Mouse (Mus musculus) stomach, embryonic 15.5 days (tissue): Measurements from ENCODE around the gene Spats1. TPM values are rescaled to one million over a fixed set of nuclear protein-coding genes. Genes with fewer than 3 reads are reported as not detected.
"Not testable (repeated sequence)": the region's sequence is repeated elsewhere in the genome, so short reads cannot be mapped to it uniquely, and the experiment has no call there.

Experiments used
- ATAC-seq: fragments of 200-750 bp; cut with Nextera tagmentation; 2 replicates; pipeline ENCODE4 v1.8.0; 2017; ENCODE audit warnings: low read depth, moderate number of reproducible peaks, moderate TSS enrichment; ENCODE audit not compliant: insufficient read depth, low FRiP score
- H3K27ac ChIP-seq: fragments of 300-500 bp; sonication (generic); 2 replicates; pipeline ENCODE4 v1.5.1; 2015; ENCODE audit warnings: mild to moderate bottlenecking, inconsistent platforms
- H3K27me3 ChIP-seq: fragments of 300-500 bp; sonication (generic); replicated peaks from 2 replicates; pipeline ENCODE4 v1.6.1; 2015; ENCODE audit warnings: inconsistent platforms
- H3K36me3 ChIP-seq: fragments of 300-500 bp; sonication (generic); 2 replicates; pipeline ENCODE4 v1.6.1; 2015; ENCODE audit warnings: inconsistent platforms
- H3K4me1 ChIP-seq: fragments of 300-500 bp; sonication (generic); 2 replicates; pipeline ENCODE4 v1.6.1; 2015; ENCODE audit warnings: inconsistent platforms
- H3K4me2 ChIP-seq: fragments of 300-500 bp; sonication (generic); 2 replicates; pipeline ENCODE4 v1.6.1; 2015; ENCODE audit warnings: mild to moderate bottlenecking, inconsistent platforms
- H3K4me3 ChIP-seq: fragments of 300-500 bp; sonication (generic); replicated peaks from 2 replicates; pipeline ENCODE4 v1.5.1; 2015; ENCODE audit warnings: inconsistent platforms
- H3K9ac ChIP-seq: fragments of 300-500 bp; sonication (generic); 2 replicates; pipeline ENCODE4 v1.6.1; 2015; ENCODE audit warnings: inconsistent platforms
- H3K9me3 ChIP-seq: fragments of 300-500 bp; sonication (generic); 2 replicates; pipeline ENCODE4 v1.6.1; 2016; ENCODE audit warnings: inconsistent platforms
- WGBS: fragments of 180-500 bp; shearing (Covaris S2); methylation state at CpG from one replicate; pipeline ENCODE4 v1.1.7; 2015; 5-methylcytosine and 5-hydroxymethylcytosine counted together
- polyA plus RNA-seq: library from polyadenylated mRNA; unstranded; fragments of >200 nt; fragmentation: Nextera tagmentation; extraction: Ambion mirVana; gene quantifications from 2 replicates; pipeline ENCODE4 v1.2.1, GENCODE M21; 2015

The Spats1 gene
- polyA plus RNA-seq, 1 experiment from 2014 or later: 0.30 TPM

DNA sequence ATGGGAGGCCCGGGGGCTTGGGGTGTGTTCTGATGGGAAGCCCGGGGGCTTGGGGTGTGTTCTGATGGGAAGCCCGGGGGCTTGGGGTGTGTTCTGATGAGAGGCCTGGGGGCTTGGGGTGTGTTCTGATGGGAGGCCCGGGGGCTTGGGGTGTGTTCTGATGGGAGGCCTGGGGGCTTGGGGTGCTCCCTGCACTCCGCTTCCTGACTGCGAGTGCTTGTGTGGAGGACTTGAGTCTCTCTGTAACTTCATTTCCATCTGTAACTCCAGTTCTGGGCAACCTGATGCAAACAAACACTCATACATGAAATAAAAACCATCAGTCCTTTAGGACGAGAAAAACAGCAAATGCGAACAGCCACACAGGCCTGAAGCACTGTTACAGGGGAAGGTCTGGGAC is 16.2 kb downstream of the Spats1 start:
- no peaks in the 10 kb centered on the region for H3K4me1 ChIP-seq
- no peak overlapping the region for H3K27ac ChIP-seq
- no peak overlapping the region for H3K9ac ChIP-seq
- ATAC-seq: no peak
- H3K27me3 ChIP-seq: no peaks in the 10 kb centered on the region
- 84% methylated on average over 8 of the region's 8 CpGs for WGBS
- no peaks in the 10 kb centered on the region for H3K9me3 ChIP-seq
- H3K4me3 ChIP-seq: no peak overlapping the region
- no peak overlapping the region for H3K4me2 ChIP-seq
- H3K36me3 ChIP-seq: no peaks in the 10 kb centered on the region

GRCm38 (mm10) chr17:45458516-45458915 is 16.7 kb downstream of the Spats1 start:
- Histone ChIP-seq H3K27me3 (no peaks in the 10 kb centered on the region), H3K4me2 (no peak overlapping the region), H3K9me3 (no peaks in the 10 kb centered on the region), H3K4me1 (no peaks in the 10 kb centered on the region), H3K27ac (no peak overlapping the region), H3K4me3 (no peak overlapping the region), H3K36me3 (no peaks in the 10 kb centered on the region), H3K9ac (no peak overlapping the region)
- no peak for ATAC-seq
- WGBS: 79% methylated on average over 4 of the region's 4 CpGs

- Histone ChIP-seq H3K36me3 (no peaks in the 10 kb centered on the region), H3K27ac (no peak overlapping the region), H3K27me3 (no peaks in the 10 kb centered on the region), H3K4me3 (no peak overlapping the region), H3K9me3 (no peaks in the 10 kb centered on the region), H3K9ac (no peak overlapping the region), H3K4me1 (no peaks in the 10 kb centered on the region), H3K4me2 (no peak overlapping the region)
- no peak for ATAC-seq
- WGBS: 88% methylated on average over 5 of the region's 5 CpGs
These were observed 17.7 kb downstream of the Spats1 start for GRCm38 (mm10) chr17:45457487-45457886.

- no peak for ATAC-seq
- H3K27ac ChIP-seq: no peak overlapping the region
- WGBS: 66% methylated on average over 13 of the region's 13 CpGs
These were observed 18.7 kb downstream of the Spats1 start for GRCm38 (mm10) chr17:45456260-45457152.

GRCm38 (mm10) chr17:45455783-45456182 is 19.4 kb downstream of the Spats1 start:
- H3K4me1 ChIP-seq, ATAC-seq, H3K36me3 ChIP-seq, H3K4me3 ChIP-seq, H3K4me2 ChIP-seq, H3K9me3 ChIP-seq, H3K27ac ChIP-seq, H3K9ac ChIP-seq, H3K27me3 ChIP-seq: not testable (repeated sequence)
- WGBS: 82% methylated on average over 9 of the region's 9 CpGs

More at GRCm38 (mm10) chr17:45456260-45457152, 18.7 kb downstream of the Spats1 start:
- no peak overlapping the region for H3K4me2 ChIP-seq
- no peaks in the 10 kb centered on the region for H3K36me3 ChIP-seq
- no peaks in the 10 kb centered on the region for H3K9me3 ChIP-seq
- no peaks in the 10 kb centered on the region for H3K27me3 ChIP-seq
- H3K4me1 ChIP-seq: no peaks in the 10 kb centered on the region
- no peak overlapping the region for H3K4me3 ChIP-seq
- H3K9ac ChIP-seq: no peak overlapping the region

GRCm38 (mm10) chr17:45454794-45455193 is 20.4 kb downstream of the Spats1 start:
- Histone ChIP-seq H3K27me3 (no peaks in the 10 kb centered on the region), H3K4me3 (no peak overlapping the region), H3K4me1 (no peaks in the 10 kb centered on the region), H3K27ac (no peak overlapping the region), H3K36me3 (no peaks in the 10 kb centered on the region), H3K4me2 (no peak overlapping the region), H3K9ac (no peak overlapping the region), H3K9me3 (no peaks in the 10 kb centered on the region)
- ATAC-seq: no peak
- 78% methylated on average over 2 of the region's 2 CpGs for WGBS

GRCm38 (mm10) chr17:45452271-45452670 is 22.9 kb downstream of the Spats1 start:
- Histone ChIP-seq H3K9me3 (no peaks in the 10 kb centered on the region), H3K4me2 (no peak overlapping the region), H3K9ac (no peak overlapping the region), H3K27ac (no peak overlapping the region), H3K36me3 (no peaks in the 10 kb centered on the region), H3K27me3 (no peaks in the 10 kb centered on the region), H3K4me3 (no peak overlapping the region), H3K4me1 (no peaks in the 10 kb centered on the region)
- whole genome bisulfite sequencing: 92% methylated on average over 1 of the region's 1 CpGs
- ATAC-seq: no peak

DNA sequence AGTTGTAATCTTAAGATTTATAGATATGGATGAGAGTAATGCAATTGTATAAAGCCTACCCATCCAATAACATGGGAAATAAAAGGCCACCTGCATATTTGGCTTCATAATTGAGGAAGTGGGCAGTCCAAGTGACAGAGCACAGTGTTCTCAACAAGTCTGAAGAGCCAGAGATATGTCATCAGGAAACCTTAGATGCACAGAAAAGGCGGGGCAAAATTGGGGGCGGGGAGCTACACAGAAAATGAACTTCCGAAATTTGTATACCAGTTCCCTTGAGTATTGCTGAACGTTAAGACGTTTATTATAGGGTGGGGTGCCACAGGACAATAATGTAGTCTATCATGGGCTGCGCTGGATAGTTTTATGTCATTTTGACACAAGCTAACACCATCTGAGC is 25.1 kb downstream of the Spats1 start:
- no peak overlapping the region for H3K4me3 ChIP-seq
- 90% methylated on average over 6 of the region's 6 CpGs for WGBS

DNA sequence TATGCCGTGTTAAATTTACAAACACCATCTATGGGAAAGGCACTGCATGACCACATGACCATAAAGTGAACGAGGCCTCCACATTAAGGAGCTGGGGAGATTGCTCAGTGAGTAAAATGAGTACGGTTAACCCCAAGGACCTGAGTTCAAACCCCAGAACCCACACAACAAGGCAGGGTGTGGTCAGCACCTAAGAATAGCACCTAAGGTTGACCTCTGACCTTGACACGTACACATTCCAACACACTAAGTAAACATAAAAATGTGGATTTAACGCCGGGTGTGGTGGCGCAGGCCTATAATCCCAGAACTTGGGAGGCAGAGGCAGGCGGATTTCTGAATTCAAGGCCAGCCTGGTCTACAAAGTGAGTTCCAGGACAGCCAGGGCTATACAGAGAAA is 25.6 kb downstream of the Spats1 start:
- 88% methylated on average over 8 of the region's 8 CpGs for WGBS

More for the DNA sequence above, 25.1 kb downstream of the Spats1 start:
- no peak for ATAC-seq
- Histone ChIP-seq H3K27me3 (no peaks in the 10 kb centered on the region), H3K4me1 (no peaks in the 10 kb centered on the region), H3K9ac (no peak overlapping the region), H3K27ac (no peak overlapping the region), H3K9me3 (no peaks in the 10 kb centered on the region), H3K4me2 (no peak overlapping the region), H3K36me3 (no peaks in the 10 kb centered on the region)

DNA sequence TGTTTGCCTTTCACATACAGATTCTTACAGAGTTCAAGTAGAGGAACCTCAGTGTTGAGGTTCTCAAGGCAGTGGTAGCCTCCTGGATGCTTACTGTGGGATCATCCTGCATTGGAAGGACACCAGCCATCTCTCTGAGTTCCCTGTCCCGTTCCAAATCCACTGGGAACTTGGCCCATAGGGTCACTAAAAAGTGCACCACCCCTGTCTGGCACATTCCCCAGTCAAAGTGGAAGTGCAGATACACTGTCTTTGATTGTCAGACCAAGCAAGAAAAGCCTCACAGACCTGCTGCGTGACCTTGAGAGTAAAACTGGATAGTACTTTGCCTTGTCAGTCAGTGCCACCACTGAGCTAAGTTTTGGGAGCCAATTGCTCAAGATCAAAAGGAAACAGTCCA is 28.2 kb downstream of the Spats1 start:
- no peak overlapping the region for H3K4me2 ChIP-seq
- no peak overlapping the region for H3K4me3 ChIP-seq
- WGBS: 81% methylated on average over 2 of the region's 2 CpGs
- no peak for ATAC-seq
- no peak overlapping the region for H3K9ac ChIP-seq
- H3K9me3 ChIP-seq: no peaks in the 10 kb centered on the region
- no peaks in the 10 kb centered on the region for H3K4me1 ChIP-seq
- H3K27ac ChIP-seq: no peak overlapping the region
- no peaks in the 10 kb centered on the region for H3K36me3 ChIP-seq
- H3K27me3 ChIP-seq: no peaks in the 10 kb centered on the region

More for the DNA sequence above, 25.6 kb downstream of the Spats1 start:
- no peak overlapping the region for H3K4me2 ChIP-seq
- H3K27ac ChIP-seq: no peak overlapping the region
- no peak overlapping the region for H3K9ac ChIP-seq
- no peaks in the 10 kb centered on the region for H3K9me3 ChIP-seq
- H3K4me1 ChIP-seq: no peaks in the 10 kb centered on the region
- H3K27me3 ChIP-seq: no peaks in the 10 kb centered on the region
- ATAC-seq: no peak
- no peak overlapping the region for H3K4me3 ChIP-seq
- H3K36me3 ChIP-seq: no peaks in the 10 kb centered on the region

- Histone ChIP-seq H3K36me3 (no peaks in the 10 kb centered on the region), H3K9ac (no peak overlapping the region), H3K27me3 (no peaks in the 10 kb centered on the region), H3K4me3 (no peak overlapping the region), H3K9me3 (no peaks in the 10 kb centered on the region), H3K27ac (no peak overlapping the region), H3K4me2 (no peak overlapping the region), H3K4me1 (no peaks in the 10 kb centered on the region)
- 83% methylated on average over 4 of the region's 4 CpGs for WGBS
- ATAC-seq: no peak
These were observed 29.3 kb downstream of the Spats1 start for GRCm38 (mm10) chr17:45445923-45446322.

- H3K27ac ChIP-seq: peak overlapping the region; percentile 99
- no peaks in the 10 kb centered on the region for H3K27me3 ChIP-seq
- peak overlapping the region; percentile 86 for H3K4me2 ChIP-seq
- H3K36me3 ChIP-seq: no peaks in the 10 kb centered on the region
- H3K9ac ChIP-seq: peak overlapping the region; percentile 78
- H3K9me3 ChIP-seq: no peaks in the 10 kb centered on the region
- ATAC-seq: no peak
- peaks cover 16% of the 10 kb centered on the region for H3K4me1 ChIP-seq
- peak overlapping the region; percentile 89 for H3K4me3 ChIP-seq
- 6% methylated on average over 12 of the region's 12 CpGs for WGBS
These were observed 41.0 kb downstream of the Spats1 start for GRCm38 (mm10) chr17:45434262-45434590.
